Comparison of ENCODE assay signal across 8 mouse cellular contexts in genomic region chr3:95739353-95740104, GRCm38 (mm10). TPM values are rescaled to one million over a fixed set of nuclear protein-coding genes. Genes with fewer than 3 reads are reported as not detected.
A peak's percentile ranks its signal among the peaks of the same experiment; 100 is the strongest.
DNase-seq lines count a peak whose midpoint lies in the region; ATAC-seq and TF ChIP-seq lines count a peak whose summit lies in the region.

TSS of gene Ecm1 (minus strand) at chr3:95739569.

- H3K9me3 ChIP-seq in stomach, postnatal 0 days (ENCODE audit: control insufficient read depth, low read length): no peaks in the 10 kb centered on the region

- H3K4me1 ChIP-seq in stomach, postnatal 0 days (replicated peaks; ENCODE audit: control insufficient read depth, insufficient read depth): no peaks in the 10 kb centered on the region; the same call in none of the 2 replicates

- DNase-seq in NIH3T3 (ENCODE audit: low read depth): peak; percentile 79
- DNase-seq in fibroblast of lung, adult 2 months (ENCODE audit: low read depth): peak; percentile 83
- peak; percentile 71 for DNase-seq in heart, postnatal 4 days
- no peak for DNase-seq in layer of hippocampus, postnatal 14 days (ENCODE audit: low spot score in 2 of 2)
- DNase-seq in lung, postnatal 14 days: peak; percentile 68
- peak; percentile 50 for DNase-seq in stomach, postnatal 0 days (ENCODE audit: low spot score)

- WGBS in stomach, postnatal 0 days: 55% methylated on average over 7 of the region's 7 CpGs

- no peak for TF ChIP-seq EP300 in stomach, postnatal 0 days (optimal IDR thresholded peaks at IDR 0.05)

- H3ac ChIP-seq in C2C12 (ENCODE audit: control insufficient read depth, insufficient read length, low read depth): peak within 1 kb of the TSS; percentile 58

- H3K79me3 ChIP-seq in C2C12 (ENCODE audit: low read depth): peaks cover 1% of the 10 kb centered on the region

- H3K27me3 ChIP-seq in C2C12 (ENCODE audit: control insufficient read depth, insufficient read depth, insufficient read length): no peaks in the 10 kb centered on the region
- no peaks in the 10 kb centered on the region for H3K27me3 ChIP-seq in stomach, postnatal 0 days (ENCODE audit: control insufficient read depth, insufficient read depth, low read length)

- H3K9ac ChIP-seq in stomach, postnatal 0 days (ENCODE audit: low read length): peak within 1 kb of the TSS; percentile 43

- peak within 1 kb of the TSS; percentile 78 for H3K27ac ChIP-seq in stomach, postnatal 0 days (replicated peaks)

- ATAC-seq in stomach, postnatal 0 days (ENCODE audit: low FRiP score, low TSS enrichment): peak; percentile 73
- ATAC-seq in monocyte, adult 5-6 weeks (replicated peaks; ENCODE audit: insufficient number of reproducible peaks, low FRiP score, low TSS enrichment, poor library complexity, severe bottlenecking): no peak

- peaks cover 88% of the 10 kb centered on the region for H3K36me3 ChIP-seq in C2C12 (ENCODE audit: control insufficient read depth, insufficient read depth)
- peaks cover 18% of the 10 kb centered on the region for H3K36me3 ChIP-seq in stomach, postnatal 0 days (ENCODE audit: control insufficient read depth, insufficient read depth, low read length)

- peak within 1 kb of the TSS; percentile 36; the same call in 1 of the 2 replicates for H3K4me2 ChIP-seq in stomach, postnatal 0 days (replicated peaks; ENCODE audit: low read depth)

- H3K4me3 ChIP-seq in C2C12 (ENCODE audit: insufficient read depth, poor library complexity, severe bottlenecking): peak within 1 kb of the TSS; percentile 16
- no peak within 1 kb of the TSS; the same call in 1 of the 2 replicates for H3K4me3 ChIP-seq in stomach, postnatal 0 days (ENCODE audit: low read depth, low read length)

- peaks cover 36% of the 10 kb centered on the region for H3K79me2 ChIP-seq in C2C12 (ENCODE audit: control insufficient read depth, insufficient read depth)

- TF ChIP-seq CTCF in C2C12 (IDR thresholded peaks at IDR 0.05; ENCODE audit: control insufficient read depth, insufficient read depth, insufficient read length): no peak
- TF ChIP-seq CTCF in stomach, postnatal 0 days (IDR thresholded peaks at IDR 0.05; ENCODE audit: low read depth): no peak

TF ChIP-seq in C2C12, 6 proteins besides CTCF, POLR2A, EP300 and RAD21:
- TF ChIP-seq MAX (IDR thresholded peaks at IDR 0.05) (no peak), USF1 (IDR thresholded peaks at IDR 0.05; ENCODE audit: low read depth) (no peak)

RNA-seq across cellular contexts. Expression of gene Ecm1, which starts in this region (rescaled TPM):
- 189 TPM for polyA plus RNA-seq in C2C12 (2012; fragmentation: generic; extraction: Trizol)
- total RNA-seq in heart, postnatal 4 days (2021): 10 to 100 TPM; 41.3 to 43.8 TPM
- total RNA-seq in layer of hippocampus, postnatal 14 days (2021): 10 to 100 TPM; 12.2 to 13.7 TPM
- 254 and 328 TPM in 2 replicates for polyA plus RNA-seq in stomach, postnatal 0 days (2015; fragmentation: Nextera tagmentation; extraction: Ambion mirVana)
- 1.6 to 7.1 TPM in 2 of 3 replicates, not detected in the other for total RNA-seq in monocyte, adult 5-6 weeks (2017)

Comparison
In these comparisons a context has a peak if more than half of its experiments do, and no peak if none do; other contexts are left out.
1. DNase-seq: peak in NIH3T3 (single experiment), fibroblast of lung, adult 2 months (single experiment), heart, postnatal 4 days (single experiment), lung, postnatal 14 days (single experiment) and stomach, postnatal 0 days (single experiment); none in layer of hippocampus, postnatal 14 days (0 of 2).